Mouse (Mus musculus): ENCODE data around the gene B4galnt4.

The B4galnt4 gene

DNA sequence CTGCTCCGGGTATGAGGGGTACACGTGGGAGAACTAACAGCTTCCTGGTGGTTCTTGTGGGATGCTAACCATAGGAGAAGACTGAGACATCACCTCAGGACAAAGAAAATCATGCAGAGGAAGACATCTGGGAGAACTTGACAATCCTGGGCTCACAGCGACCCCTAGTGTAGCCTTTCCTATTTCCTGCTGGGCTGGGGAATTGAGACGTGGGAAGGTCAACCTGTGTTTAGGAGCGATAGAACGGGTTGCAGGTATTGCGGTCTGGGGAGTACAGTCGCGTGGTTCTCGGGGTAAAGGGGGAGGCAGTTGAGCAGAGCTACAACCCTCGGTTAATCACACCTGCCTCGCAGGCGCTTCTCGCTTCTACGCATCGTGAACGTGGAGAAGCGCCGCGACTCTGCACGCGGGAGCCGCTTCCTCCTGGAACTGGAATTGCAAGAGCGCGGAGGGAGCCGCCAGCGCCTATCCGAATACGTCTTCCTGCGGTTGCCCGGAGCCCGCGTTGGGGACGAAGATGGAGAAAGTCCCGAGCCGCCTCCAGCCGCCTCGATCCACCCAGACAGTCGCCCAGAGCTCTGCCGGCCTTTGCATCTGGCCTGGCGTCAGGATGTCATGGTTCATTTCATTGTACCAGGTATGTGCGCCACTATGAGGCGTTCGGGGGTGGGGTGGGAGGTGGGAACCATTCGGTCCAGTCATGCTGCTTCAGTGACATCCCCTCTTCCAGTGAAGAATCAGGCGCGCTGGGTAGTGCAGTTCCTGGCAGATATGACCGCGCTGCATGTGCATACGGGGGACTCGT is 9.4 kb downstream of the B4galnt4 start:
- DNase-seq (ENCODE audit: low read depth, low spot score): peak; percentile 49

DNA sequence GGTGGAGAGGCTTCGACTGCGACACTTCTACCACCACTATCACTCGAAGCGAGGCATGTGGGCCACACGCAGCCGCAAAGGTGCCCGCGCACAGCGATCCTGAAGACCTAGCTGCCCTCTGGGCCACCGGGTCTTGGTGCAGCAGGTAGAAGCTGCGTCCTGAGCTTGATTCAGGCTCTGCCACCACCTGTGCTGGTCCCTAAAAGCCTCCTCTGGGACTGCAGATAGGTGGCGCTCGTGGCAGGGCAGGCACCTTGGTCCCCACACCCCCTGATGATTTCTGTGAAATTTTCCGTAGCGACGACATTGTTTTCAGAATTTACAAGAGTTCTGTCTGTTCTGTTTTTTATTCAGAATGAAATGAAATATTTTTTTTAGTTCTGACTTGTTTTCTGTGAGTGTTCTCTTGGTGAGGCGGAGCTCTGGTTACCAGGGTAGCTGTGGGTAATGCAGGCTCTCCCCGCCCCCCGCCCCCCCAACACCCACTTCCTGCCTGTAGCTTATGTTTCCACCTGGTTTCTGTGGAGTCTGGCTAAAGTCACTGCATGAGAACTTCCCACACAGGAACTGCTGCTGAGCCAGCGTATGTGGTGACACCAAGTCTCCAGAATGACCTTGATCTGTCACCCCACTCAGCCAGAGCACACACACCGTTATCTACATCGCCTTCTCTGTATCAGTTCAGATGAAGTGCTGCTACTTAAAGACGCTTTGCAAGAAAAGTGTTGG is 11.3 kb downstream of the B4galnt4 start:
- DNase-seq (ENCODE audit: low read depth, low spot score): peak; percentile 74

DNA sequence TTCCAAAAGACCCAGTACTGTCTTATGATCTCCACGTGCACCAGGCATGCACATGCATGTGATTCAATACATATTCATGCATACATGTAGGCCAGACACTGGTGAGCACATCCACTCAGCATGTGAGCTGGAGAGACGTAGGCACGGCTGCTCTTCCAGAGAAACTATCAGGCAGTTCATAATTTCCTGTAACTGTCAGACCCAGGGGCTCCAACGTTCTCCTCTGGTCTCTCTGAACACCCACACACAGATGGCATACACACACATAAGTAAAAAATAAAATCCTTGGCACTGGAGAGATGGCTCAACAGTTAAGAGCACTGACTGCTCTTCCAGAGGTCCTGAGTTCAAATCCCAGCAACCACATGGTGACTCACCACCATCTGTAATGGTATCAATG is 12.9 kb downstream of the B4galnt4 start:
- no peak for DNase-seq (ENCODE audit: low read depth, low spot score)

DNA sequence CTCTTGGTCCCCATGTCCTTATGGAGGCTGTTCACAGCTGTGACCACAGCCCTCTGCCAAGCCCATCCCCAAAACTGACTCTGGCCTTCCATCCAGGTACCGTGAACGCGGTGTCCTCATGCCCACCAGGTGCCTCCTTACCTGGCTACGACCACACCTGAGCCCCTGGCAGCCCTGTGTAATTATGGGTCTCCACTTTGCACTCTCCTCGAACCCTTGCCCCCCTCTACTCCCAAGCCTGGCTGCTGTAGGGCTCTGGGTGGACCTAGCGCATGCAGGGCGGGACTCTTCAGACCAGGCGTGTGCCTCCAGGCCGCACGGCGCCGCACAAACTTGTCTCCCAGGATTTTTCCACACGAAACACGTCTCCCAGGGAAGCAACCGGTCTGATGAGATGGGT is 16.9 kb downstream of the B4galnt4 start, which contains the start of gene Pkp3:
Gene Pkp3 (plus strand): TSS at position 378 of the 400 bp plus-strand sequence.
- no peak for DNase-seq (ENCODE audit: low read depth, low spot score)

DNA sequence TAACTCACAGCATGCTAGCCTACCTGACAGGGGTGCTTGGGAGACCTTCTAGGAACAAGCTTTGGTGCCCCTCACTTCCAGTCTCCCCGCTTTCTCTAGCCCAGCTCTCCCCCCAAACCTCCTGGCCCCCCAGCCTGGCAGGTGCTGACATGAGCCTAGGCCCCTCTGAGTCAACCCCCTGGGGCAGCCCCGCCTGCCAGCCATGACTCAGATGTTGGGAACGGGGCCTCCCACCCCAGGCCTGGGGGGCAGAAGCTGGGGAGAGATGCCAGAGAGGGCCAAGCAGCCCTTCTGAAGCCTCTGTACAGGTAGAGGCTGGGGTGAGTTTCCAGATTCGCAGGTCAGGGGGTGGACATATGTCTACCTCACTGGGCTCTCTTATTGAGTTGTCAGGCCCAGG is 18.0 kb downstream of the B4galnt4 start:
- DNase-seq (ENCODE audit: low read depth, low spot score): no peak

DNA sequence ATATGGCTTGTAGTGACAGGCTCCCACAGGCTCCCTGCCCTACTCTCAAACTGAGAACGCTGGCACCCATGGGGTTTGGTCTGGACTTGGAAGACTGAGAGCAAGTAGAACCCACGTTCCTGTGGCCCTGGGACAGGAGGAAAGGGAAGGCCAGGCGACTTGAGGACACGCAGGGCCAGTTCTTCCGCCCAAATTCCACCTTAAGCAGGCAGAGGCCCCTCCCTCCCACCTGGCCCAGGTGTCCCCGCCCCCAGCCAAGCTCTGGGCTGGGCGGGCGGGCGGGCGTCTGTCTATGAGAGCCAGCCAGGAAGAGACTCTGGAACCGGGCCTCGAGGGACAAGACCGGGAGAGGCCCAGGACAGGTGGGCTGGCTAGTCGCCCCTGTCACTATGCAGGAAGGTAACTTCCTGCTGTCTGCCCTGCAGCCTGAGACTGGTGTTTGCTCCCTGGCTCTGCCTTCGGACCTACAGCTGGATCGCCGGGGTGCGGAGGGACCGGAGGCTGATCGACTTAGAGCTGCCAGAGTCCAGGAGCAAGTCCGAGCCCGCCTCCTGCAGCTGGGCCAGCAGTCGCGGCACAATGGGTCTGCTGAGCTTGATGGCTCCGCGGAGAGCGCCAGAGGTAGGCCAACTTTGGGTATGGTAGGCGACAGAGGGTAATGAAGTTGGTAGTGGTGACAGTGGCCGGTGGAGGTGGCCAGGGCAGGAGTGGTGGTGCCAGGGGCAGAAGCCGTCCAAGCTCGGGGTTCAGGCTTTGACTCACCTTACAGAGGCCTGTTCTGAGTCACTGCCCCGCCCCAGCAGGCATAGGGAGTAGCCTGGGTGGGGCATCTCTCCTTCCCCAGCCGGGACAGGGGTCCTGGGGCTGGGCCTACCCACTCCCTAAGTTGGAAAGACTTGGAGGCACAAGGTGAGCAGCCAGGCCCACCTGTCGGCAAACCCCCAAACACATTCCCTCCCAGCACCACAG is 18.9 kb downstream of the B4galnt4 start:
- no peak for DNase-seq (ENCODE audit: low read depth, low spot score)

DNA sequence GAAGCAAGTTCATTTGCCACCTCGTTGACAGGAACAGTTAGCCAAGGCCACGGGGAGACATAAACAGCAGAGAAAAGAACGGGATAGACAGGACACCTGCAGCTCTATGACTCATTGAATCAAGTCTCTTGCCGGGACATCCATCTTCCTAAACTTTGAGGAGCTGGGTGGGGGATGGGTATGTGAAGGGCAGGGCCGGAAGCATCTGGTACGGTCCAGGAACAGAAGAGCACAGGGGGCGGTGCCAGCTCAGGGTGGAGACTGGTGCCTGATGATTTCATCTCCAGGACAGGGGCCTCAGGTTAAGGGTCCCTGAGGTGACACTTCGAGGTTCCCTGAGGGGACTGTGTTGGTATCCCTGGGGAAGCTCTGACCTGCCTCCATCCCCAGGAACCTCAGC is 27.0 kb downstream of the B4galnt4 start:
- DNase-seq (ENCODE audit: low read depth, low spot score): no peak

DNA sequence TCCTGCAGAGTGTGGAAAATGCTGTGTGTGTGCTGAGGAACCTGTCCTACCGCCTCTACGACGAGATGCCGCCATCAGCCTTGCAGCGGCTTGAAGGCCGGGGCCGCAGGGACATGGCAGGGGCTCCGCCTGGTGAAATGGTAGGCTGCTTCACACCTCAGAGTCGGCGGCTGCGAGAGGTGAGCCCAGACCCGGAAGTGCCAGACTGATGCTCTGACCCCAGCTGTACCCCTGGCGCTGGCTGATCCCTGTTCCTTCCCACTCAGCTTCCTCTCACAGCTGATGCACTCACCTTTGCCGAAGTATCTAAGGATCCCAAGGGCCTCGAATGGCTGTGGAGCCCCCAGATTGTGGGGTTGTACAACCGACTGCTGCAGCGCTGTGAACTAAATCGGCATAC is 27.6 kb downstream of the B4galnt4 start:
- DNase-seq (ENCODE audit: low read depth, low spot score): no peak

DNA sequence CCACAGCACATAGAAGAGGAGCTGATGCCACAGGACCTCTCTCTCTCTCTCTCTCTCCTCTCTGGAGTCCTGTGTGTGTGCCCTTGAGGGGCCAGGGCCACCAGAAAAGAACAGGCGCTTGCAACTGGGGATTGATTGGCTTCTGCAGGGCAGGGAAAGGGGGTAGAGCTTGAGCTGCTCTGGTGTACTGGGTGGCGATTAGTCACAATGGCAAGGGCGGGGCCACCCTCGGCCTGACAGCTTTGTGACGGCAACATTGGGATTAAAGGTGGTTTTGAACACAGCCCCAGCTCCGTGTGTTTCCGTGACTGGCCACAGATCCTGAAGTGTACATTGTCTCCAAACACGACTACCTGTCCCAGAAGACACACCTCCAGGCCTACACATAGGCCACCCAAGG is 29.3 kb downstream of the B4galnt4 start:
- DNase-seq (ENCODE audit: low read depth, low spot score): no peak

DNA sequence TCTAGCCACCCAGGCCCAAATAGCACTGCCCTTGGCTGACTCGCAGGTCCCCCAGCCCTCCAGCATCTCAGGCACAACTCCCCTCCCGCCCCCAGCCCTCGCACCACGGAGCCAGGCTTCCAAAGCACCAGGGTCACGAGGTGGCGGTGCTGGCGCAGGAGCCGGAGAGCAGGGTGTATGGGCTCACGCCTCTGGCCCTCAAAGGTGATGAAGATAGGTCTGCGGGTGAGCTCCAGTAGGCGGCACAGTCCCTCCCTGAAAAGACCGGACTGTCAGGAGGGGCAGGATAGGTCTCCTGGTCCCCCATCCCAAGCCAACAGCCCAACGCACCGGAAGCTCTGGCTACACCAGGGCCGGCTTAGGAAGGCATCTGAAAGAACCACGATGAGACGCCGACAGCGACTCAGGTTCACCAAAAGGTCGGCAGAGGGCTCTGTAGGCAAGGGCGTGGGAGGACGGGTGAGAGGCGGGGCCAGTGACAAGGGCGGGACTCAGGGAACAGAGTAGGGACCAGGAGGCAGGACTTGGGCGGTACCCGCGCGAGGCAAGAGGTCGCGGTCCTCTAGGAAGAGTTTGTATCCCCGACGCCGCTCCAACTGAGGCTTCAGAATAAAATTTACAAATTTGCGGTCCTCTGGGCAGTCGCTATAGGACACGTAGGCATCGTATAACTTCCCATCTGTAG is 31.3 kb downstream of the B4galnt4 start:
- peak; percentile 89 for DNase-seq (ENCODE audit: low read depth, low spot score)

DNA sequence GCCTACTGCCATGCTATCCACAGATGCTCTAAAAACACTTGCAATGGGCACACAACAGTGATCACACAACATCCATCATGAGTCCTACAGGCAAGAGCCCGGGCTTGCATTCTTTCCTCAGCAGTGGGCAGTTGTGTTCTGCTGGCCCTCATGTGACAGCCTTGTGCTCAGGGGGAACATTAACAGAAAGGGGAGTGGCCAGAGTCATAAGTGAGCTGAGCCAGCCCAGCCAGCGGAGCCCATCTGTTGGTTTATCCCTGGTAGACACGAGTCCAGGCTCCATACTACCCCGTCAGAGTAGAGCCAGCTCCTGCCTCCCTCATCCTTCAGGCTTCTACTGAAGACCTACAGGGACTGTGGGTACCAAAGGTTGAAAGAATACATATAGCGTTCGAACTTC is 33.0 kb downstream of the B4galnt4 start:
- DNase-seq (ENCODE audit: low read depth, low spot score): no peak

DNA sequence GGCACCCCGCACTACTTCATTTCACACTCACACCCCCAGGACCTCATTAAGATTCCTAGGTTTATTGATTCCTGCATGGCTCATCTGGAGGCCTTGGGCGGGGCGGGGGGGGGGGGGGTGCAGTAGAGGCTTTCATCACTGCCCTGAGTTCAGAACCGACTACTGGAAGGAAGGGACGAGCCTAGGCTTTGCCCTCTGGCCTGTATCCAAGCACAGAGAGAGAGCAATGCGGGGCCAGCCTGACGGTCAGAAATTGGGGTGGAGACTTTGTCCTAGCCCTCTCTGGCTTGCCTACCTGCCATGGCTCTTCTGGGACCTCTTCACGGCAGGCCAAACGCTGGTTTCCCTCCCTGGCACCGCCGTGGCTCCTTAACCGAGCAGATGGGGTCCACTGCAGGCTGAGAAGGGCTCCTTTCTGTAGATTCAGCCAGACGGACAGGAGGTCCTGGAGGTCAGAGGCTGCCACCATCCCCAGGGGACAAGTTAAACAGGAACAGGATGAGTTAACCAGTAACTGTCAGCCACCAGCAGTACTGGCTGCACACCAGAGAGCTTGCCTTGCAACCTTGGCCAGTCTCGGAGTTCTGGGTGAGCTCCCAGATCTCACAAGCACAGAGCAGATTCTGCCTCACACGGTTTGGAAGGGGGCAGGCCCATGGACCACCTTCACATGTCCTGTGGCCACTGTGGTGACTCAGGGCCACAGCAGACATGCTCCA is 33.7 kb downstream of the B4galnt4 start:
- DNase-seq (ENCODE audit: low read depth, low spot score): no peak

DNA sequence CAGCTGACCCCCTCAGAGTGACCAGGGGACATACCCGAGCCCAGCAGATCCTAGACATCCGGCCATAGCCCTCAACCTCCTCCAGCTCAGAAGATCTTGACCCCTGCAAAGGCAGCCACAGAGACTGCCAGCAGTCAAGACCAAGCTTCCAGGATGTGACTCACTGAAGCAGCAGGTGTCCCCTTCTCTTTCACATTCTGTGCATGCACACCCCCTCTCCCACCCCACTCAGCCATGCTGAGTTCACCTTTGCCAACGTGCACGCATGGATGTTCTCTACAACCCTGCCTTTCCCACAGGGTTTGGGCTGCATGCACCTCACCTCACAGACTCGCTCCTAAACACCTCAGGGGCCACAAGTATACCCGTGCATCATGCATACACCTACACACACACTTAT is 35.1 kb downstream of the B4galnt4 start:
- peak; percentile 47 for DNase-seq (ENCODE audit: low read depth, low spot score)

DNA sequence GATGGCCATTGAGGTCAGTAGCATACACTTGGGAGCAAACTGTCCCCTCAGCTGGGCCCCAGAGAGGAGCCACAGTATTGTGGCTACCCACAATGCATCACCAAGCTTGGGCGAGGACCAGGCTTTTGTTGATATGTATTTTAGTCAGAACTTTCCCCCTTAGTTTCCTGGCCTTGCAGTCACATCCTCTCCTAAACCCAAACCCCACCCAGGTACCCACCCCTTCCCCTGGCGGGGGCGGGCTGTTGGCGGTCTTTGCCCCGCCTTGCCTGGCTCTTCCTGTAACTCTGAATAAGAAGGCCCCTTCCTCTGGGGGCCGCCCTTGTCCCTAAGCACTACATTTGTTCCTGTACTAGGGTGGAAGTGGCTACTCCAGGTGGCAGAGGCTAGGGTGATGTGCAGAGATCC is 35.7 kb downstream of the B4galnt4 start:
- DNase-seq (ENCODE audit: low read depth, low spot score): peak; percentile 96

DNA sequence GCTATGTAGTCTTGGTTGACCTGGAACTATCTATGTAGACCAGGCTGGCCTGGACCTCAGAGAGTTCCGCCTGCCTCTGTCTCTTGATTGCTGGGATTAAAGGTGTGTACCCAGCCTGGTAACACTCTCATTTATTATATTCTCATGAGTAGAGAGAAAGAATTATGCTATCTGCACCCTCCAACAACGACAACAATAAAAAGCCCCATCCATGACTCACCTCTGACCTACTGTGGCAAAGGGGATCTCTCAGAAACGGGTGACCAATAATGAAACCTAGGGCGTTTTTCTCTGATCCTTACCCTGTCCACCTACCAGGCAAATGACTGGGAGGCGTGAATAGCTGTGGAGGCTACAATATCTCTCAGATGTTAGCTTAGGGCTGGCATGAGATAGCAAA is 36.3 kb downstream of the B4galnt4 start:
- no peak for DNase-seq (ENCODE audit: low read depth, low spot score)

DNA sequence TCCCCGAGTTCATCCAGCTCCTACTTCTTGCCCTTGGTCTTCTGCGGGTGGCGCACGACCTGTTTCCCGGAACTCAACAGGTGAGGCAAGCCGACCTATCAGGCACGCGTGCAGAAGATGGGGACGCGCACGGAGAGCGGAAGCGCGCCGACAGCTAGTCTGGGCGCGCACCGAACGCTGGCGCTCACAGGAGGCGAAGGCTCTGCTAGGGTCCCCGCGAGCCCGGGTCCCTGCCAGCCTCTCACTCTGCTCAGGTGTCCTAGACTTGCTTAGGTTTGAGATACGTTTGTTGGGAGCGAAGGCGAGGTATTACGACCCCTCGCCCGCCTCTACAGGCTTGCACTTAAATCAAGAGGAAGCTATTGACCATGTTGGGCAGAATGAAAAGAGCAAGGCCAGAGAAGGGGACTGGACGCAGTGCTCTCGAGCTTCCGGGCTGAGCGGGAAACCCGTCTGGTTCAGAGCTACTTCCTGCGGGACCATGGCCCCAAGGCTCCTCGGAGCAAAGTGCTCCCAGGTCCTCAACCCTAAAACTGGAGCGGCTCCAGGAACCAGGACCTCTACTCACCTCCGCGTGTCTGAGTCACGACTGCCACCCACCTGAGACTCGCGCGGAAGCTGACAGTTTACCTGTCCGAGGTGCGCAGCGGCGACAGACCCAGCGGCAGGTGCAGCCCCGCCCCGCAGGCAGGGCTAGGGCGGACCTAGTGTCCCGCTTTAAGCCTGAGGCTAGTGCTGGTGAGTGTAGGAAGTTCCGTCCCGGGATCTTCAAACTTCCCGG is 39.2 kb downstream of the B4galnt4 start, which contains the start of gene Sigirr:
Gene Sigirr (minus strand): TSS at position 662 of the 781 bp plus-strand sequence.
- DNase-seq (ENCODE audit: low read depth, low spot score): no peak

DNA sequence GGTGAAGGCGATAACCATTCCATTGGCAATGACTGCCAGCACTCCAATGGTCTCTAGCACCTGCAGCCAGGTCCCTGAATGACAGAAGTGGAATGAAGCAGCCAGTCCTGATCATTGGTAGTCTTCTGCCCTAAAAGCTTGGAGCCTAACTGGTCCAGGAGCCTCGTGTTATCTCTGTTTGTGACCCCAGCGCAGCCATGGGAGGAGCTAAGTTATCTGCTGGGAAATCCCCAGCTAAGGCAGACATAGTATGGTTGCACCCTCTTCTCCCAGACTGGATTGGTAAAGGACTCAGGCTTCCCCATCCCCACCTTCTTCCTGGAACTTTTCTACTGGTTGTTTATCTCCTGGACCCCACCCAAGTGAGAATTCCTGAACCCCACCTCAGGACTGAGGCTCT is 42.3 kb downstream of the B4galnt4 start:
- no peak for DNase-seq (ENCODE audit: low read depth, low spot score)

DNA sequence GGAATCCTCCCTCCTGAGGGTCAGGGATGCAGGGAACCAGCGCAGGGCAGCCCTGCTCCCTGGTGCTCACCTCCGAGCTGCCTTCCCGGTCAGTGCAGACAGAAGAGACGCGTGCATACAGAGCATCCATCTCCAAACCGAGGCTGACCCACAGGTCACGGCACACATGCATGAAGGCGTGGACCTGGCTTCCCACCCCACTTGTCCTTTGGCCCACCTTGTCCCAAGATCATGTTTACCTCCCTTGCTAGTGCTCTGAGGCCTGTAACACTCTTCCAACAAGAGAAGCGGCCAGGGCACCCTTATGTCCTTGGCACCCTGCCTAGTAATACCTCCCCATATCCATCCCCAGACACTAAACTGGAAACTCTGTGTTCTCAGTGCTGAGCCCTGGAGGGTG is 55.0 kb downstream of the B4galnt4 start:
- no peak for DNase-seq (ENCODE audit: low read depth, low spot score)

DNA sequence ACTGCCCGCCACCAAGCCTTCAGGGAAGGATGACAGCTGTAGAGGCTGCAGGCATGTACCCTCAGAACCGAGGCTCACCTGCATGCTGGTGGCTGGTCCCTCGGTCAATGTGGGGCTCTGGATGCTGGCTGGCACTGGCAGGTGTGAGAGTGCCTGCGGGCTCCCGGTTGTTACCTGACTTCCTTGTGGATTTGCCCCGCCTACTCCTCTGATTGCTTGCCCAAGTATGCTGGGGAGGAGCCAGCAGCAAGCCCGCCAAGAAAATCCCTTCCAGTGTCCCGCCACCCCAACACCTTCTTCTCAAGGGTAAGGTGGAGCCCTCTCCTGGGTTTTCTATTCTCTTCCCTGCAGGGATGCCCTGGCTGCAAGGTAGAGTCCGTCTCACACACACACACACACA is 56.7 kb downstream of the B4galnt4 start, which contains the start of gene Ano9:
Gene Ano9 (minus strand): TSS at position 171 of the 400 bp plus-strand sequence.
- DNase-seq (ENCODE audit: low read depth, low spot score): no peak

DNA sequence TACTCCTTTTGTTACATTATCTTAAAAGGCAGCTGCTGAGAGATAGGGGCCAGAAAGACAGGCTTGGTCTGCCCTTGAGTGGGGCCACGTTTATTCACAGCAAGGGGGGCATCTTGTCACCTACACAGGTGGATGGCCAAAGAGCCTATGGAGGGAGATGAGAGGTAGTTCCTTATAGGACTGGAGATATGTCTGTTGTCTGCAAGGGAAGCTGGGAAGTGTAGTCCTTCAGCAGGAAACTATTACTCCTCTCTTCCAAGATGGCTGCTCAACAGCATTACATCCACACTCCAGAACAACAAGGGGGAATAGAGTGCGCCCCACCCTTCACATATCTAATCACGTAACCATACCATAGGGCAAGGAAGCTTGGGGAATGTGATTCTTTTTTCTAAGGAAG is 58.6 kb downstream of the B4galnt4 start:
- no peak for DNase-seq (ENCODE audit: low read depth, low spot score)

Measured in A20 (cell line).